13 mouse cellular contexts compared by ENCODE assay signal in the genomic region with DNA sequence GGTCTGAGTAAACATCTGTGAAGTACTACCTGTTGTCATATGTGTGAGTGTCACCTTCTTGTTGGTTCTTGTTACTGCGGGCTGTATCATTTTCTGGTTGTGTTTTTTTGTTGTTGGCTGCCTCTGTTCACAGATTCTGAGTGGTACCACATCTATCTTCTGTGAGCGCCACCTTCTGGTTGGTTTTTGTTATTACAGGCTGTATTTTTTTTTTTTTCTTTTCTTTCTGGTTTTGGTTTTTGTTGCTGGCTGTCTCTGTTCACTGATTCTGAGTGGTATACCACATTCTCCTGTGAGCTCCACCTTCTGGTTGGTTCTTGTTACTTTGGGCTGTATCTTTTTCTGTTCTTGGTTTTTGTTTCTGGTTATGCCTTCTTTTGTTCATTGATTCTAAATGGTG. TPM values are rescaled to one million over a fixed set of nuclear protein-coding genes. Genes with fewer than 3 reads are reported as not detected.
DNase-seq lines count a peak whose midpoint lies in the region; ATAC-seq and TF ChIP-seq lines count a peak whose summit lies in the region.
"Had no signal": no experiment of that assay in that cellular context is flagged by ENCODE, and none has a peak within 500 bp of the region (broad histone marks: within the 10 kb centered on the region; RNA-seq: fewer than 3 reads in every experiment).

No protein-coding gene starts in this region.

- H3K9ac ChIP-seq in heart, postnatal 0 days (replicated peaks; ENCODE audit: low read depth, low read length), result no peak overlapping the region
- H3K9ac ChIP-seq in midbrain, embryonic 14.5 days (replicated peaks; ENCODE audit: low read length), result no peak overlapping the region
- H3K9ac ChIP-seq in midbrain, embryonic 16.5 days (ENCODE audit: low read depth, low read length), result no peak overlapping the region
- H3K9ac ChIP-seq: embryonic facial prominence, embryonic 15.5 days; midbrain, embryonic 12.5 days had no signal

- WGBS in heart, postnatal 0 days, result 32% methylated on average over 2 of the region's 2 CpGs
- 38% methylated on average over 2 of the region's 2 CpGs for WGBS in midbrain, embryonic 14.5 days
- WGBS in midbrain, embryonic 16.5 days, result 41% methylated on average over 2 of the region's 2 CpGs

- H3K4me3 ChIP-seq in heart, postnatal 0 days (ENCODE audit: low read depth, low read length), result no peak overlapping the region
- no peak overlapping the region for H3K4me3 ChIP-seq in midbrain, embryonic 14.5 days (replicated peaks; ENCODE audit: low read depth, low read length)
- no peak overlapping the region for H3K4me3 ChIP-seq in midbrain, embryonic 16.5 days (ENCODE audit: low read depth, low read length)
- no peak overlapping the region for H3K4me3 ChIP-seq in cortical plate, adult 2 months (ENCODE audit: insufficient read depth, low read length)
- H3K4me3 ChIP-seq: embryonic facial prominence, embryonic 15.5 days; midbrain, embryonic 12.5 days had no signal

- H3K4me2 ChIP-seq in heart, postnatal 0 days (ENCODE audit: low read depth, low read length), result no peak overlapping the region
- H3K4me2 ChIP-seq in midbrain, embryonic 14.5 days (ENCODE audit: low read length), result no peak overlapping the region
- no peak overlapping the region for H3K4me2 ChIP-seq in midbrain, embryonic 16.5 days (ENCODE audit: low read length)
- H3K4me2 ChIP-seq: embryonic facial prominence, embryonic 15.5 days; heart, embryonic 11.5 days; midbrain, embryonic 12.5 days had no signal

- H3K36me3 ChIP-seq in heart, postnatal 0 days (replicated peaks; ENCODE audit: control insufficient read depth, insufficient read depth, low read length), result no peaks in the 10 kb centered on the region
- H3K36me3 ChIP-seq in midbrain, embryonic 14.5 days (ENCODE audit: control insufficient read depth, insufficient read depth, low read length), result no peaks in the 10 kb centered on the region
- H3K36me3 ChIP-seq in midbrain, embryonic 16.5 days (ENCODE audit: control insufficient read depth, insufficient read depth, low read length), result no peaks in the 10 kb centered on the region
- H3K36me3 ChIP-seq in splenic B cell, adult 2 months (ENCODE audit: control insufficient read depth, insufficient read depth, low read length, poor library complexity, severe bottlenecking), result no peaks in the 10 kb centered on the region
- H3K36me3 ChIP-seq: embryonic facial prominence, embryonic 15.5 days; midbrain, embryonic 12.5 days had no signal

- H3K4me1 ChIP-seq in heart, postnatal 0 days (ENCODE audit: control insufficient read depth, insufficient read depth), result no peaks in the 10 kb centered on the region
- no peaks in the 10 kb centered on the region for H3K4me1 ChIP-seq in midbrain, embryonic 14.5 days (ENCODE audit: control insufficient read depth, insufficient read depth, low read length)
- no peaks in the 10 kb centered on the region for H3K4me1 ChIP-seq in midbrain, embryonic 16.5 days (ENCODE audit: control insufficient read depth, insufficient read depth, low read length)
- no peaks in the 10 kb centered on the region for H3K4me1 ChIP-seq in cortical plate, adult 2 months (ENCODE audit: control insufficient read depth, insufficient read depth, low read length)
- H3K4me1 ChIP-seq: embryonic facial prominence, embryonic 15.5 days; midbrain, embryonic 12.5 days had no signal

- TF ChIP-seq POLR2A in cortical plate, adult 2 months (IDR thresholded peaks at IDR 0.05; ENCODE audit: extremely low read depth, insufficient read depth, low read length), result no peak

- no peaks in the 10 kb centered on the region for H3K9me3 ChIP-seq in heart, postnatal 0 days (replicated peaks; ENCODE audit: control insufficient read depth, low read length)
- no peaks in the 10 kb centered on the region for H3K9me3 ChIP-seq in midbrain, embryonic 14.5 days (ENCODE audit: control insufficient read depth, low read length)
- no peaks in the 10 kb centered on the region for H3K9me3 ChIP-seq in midbrain, embryonic 16.5 days (replicated peaks; ENCODE audit: control insufficient read depth, low read length, poor library complexity, severe bottlenecking)
- H3K9me3 ChIP-seq: embryonic facial prominence, embryonic 15.5 days; midbrain, embryonic 12.5 days had no signal

- no peak for ATAC-seq in heart, postnatal 0 days (ENCODE audit: insufficient read depth, low read depth)
- no peak for ATAC-seq in midbrain, embryonic 14.5 days (ENCODE audit: low FRiP score, low TSS enrichment)
- ATAC-seq in midbrain, embryonic 16.5 days, result no peak

- peak; percentile 44 for TF ChIP-seq CTCF in heart, postnatal 0 days (IDR thresholded peaks at IDR 0.05; ENCODE audit: low read depth)
- peak; percentile 10; the same call in 1 of the 2 replicates for TF ChIP-seq CTCF in cortical plate, adult 2 months (IDR thresholded peaks at IDR 0.05; ENCODE audit: extremely low read depth, insufficient read depth, low read length)

- DNase-seq in heart, postnatal 0 days (ENCODE audit: low spot score), result no peak
- no peak for DNase-seq in heart, postnatal 4 days
- peak; percentile 37 for DNase-seq in midbrain, embryonic 14.5 days
- peak; percentile 9 for DNase-seq in splenic B cell, adult 2 months (ENCODE audit: low read depth, low spot score)
- no peak for DNase-seq in layer of hippocampus, postnatal 10 days (ENCODE audit: low spot score in 2 of 2)
- DNase-seq in kidney, postnatal 25 days, result no peak
- DNase-seq: layer of hippocampus, adult 9-11 months; right cerebral cortex, postnatal 14 days had no signal

- no peak overlapping the region for H3K27ac ChIP-seq in heart, postnatal 0 days (ENCODE audit: low read depth)
- H3K27ac ChIP-seq in midbrain, embryonic 14.5 days (replicated peaks; ENCODE audit: low read depth, low read length), result no peak overlapping the region
- H3K27ac ChIP-seq in midbrain, embryonic 16.5 days (ENCODE audit: low read length), result no peak overlapping the region
- no peak overlapping the region for H3K27ac ChIP-seq in cortical plate, adult 2 months (ENCODE audit: insufficient read depth, low read length)
- H3K27ac ChIP-seq: embryonic facial prominence, embryonic 15.5 days; midbrain, embryonic 12.5 days had no signal

- TF ChIP-seq EP300 in heart, postnatal 0 days (IDR thresholded peaks at IDR 0.05; ENCODE audit: low read depth), result no peak

- H3K27me3 ChIP-seq in heart, postnatal 0 days (ENCODE audit: control insufficient read depth, insufficient read depth, low read length), result no peaks in the 10 kb centered on the region
- no peaks in the 10 kb centered on the region for H3K27me3 ChIP-seq in midbrain, embryonic 14.5 days (ENCODE audit: control insufficient read depth, insufficient read depth, low read length)
- H3K27me3 ChIP-seq in midbrain, embryonic 16.5 days (ENCODE audit: control insufficient read depth, insufficient read depth, low read depth, low read length), result no peaks in the 10 kb centered on the region
- no peaks in the 10 kb centered on the region for H3K27me3 ChIP-seq in splenic B cell, adult 2 months (ENCODE audit: control insufficient read depth, insufficient read depth, low read length, poor library complexity, severe bottlenecking)
- H3K27me3 ChIP-seq: embryonic facial prominence, embryonic 15.5 days had no signal

RNA-seq across cellular contexts. Expression of a gene that starts 44.2 kb away (rescaled TPM):
- total RNA-seq in heart, postnatal 0 days (2014; rRNA removed; ENCODE audit: low replicate concordance), result not detected in 2 replicates
- not detected in 2 replicates for polyA plus RNA-seq in heart, postnatal 0 days (2015; fragmentation: Nextera tagmentation; extraction: Ambion mirVana)
- not detected for total RNA-seq in heart, postnatal 4 days (2021)
- polyA plus RNA-seq in midbrain, embryonic 14.5 days (2014; fragmentation: Nextera tagmentation; extraction: Ambion mirVana), result not detected in 2 replicates
- polyA plus RNA-seq in midbrain, embryonic 16.5 days (2015; fragmentation: Nextera tagmentation; extraction: Ambion mirVana), result not detected in 2 replicates
- polyA plus RNA-seq in cortical plate, adult 2 months (2012; rRNA removed), result not detected in 2 replicates
- total RNA-seq in layer of hippocampus, postnatal 10 days (2021), result not detected
- polyA plus RNA-seq: heart, embryonic 11.5 days; midbrain, embryonic 12.5 days had no signal

RNA-seq across cellular contexts. Expression of a gene that starts 50.0 kb away (rescaled TPM):
- not detected in 2 replicates for total RNA-seq in heart, postnatal 0 days (2014; rRNA removed; ENCODE audit: low replicate concordance)
- not detected in 2 replicates for polyA plus RNA-seq in heart, postnatal 0 days (2015; fragmentation: Nextera tagmentation; extraction: Ambion mirVana)
- total RNA-seq in heart, postnatal 4 days (2021), result not detected
- 0.11 TPM in 1 of 2 replicates, not detected in the other for polyA plus RNA-seq in midbrain, embryonic 14.5 days (2014; fragmentation: Nextera tagmentation; extraction: Ambion mirVana)
- not detected in 2 replicates for polyA plus RNA-seq in midbrain, embryonic 16.5 days (2015; fragmentation: Nextera tagmentation; extraction: Ambion mirVana)
- polyA plus RNA-seq in cortical plate, adult 2 months (2012; rRNA removed), result not detected in 2 replicates
- total RNA-seq in layer of hippocampus, postnatal 10 days (2021), result under 1 TPM; 0.27 TPM
- polyA plus RNA-seq: heart, embryonic 11.5 days; midbrain, embryonic 12.5 days had no signal

Comparison
In these comparisons a context has a peak if more than half of its experiments do, and no peak if none do; other contexts are left out.
1. DNase-seq: peak in midbrain, embryonic 14.5 days (single experiment) and splenic B cell, adult 2 months (single experiment); none in heart, postnatal 0 days (single experiment), heart, postnatal 4 days (single experiment), layer of hippocampus, postnatal 10 days (0 of 2) and kidney, postnatal 25 days (0 of 2).